Mouse (Mus musculus) MEL (cell line): ENCODE data around the gene Limk2.

Source experiments
- CTCF ChIP-seq, 3 experiments: IDR thresholded peaks in 2 of 3; conservative IDR thresholded peaks in 1 of 3; 2 replicates each; pipeline ENCODE4 v1.5.1; 2011 to 2012; ENCODE audit warnings: low read length in 3 of 3, low read depth in 2 of 3, mild to moderate bottlenecking in 2 of 3, improper control_type of control experiment in 1 of 3, inconsistent platforms in 1 of 3, mixed read lengths in 1 of 3, moderate library complexity in 1 of 3; ENCODE audit not compliant: control insufficient read depth in 1 of 3, insufficient read depth in 1 of 3, poor library complexity in 1 of 3, severe bottlenecking in 1 of 3
- EP300 ChIP-seq, 2 experiments: IDR thresholded peaks; 2 replicates each; pipeline ENCODE4 v1.6.1; 2011; ENCODE audit warnings: improper control_type of control experiment in 2 of 2, low read length in 2 of 2, low read depth in 1 of 2, mild to moderate bottlenecking in 1 of 2
- MAFK ChIP-seq: IDR thresholded peaks from 2 replicates; pipeline ENCODE4 v1.6.1; 2011; ENCODE audit warnings: low read depth, mild to moderate bottlenecking, low read length, improper control_type of control experiment, borderline replicate concordance
- MAX ChIP-seq: IDR thresholded peaks from 2 replicates; pipeline ENCODE4 v1.6.1; 2011; ENCODE audit warnings: low read length, improper control_type of control experiment
- NRF1 ChIP-seq: IDR thresholded peaks from 2 replicates; pipeline ENCODE4 v1.6.1; 2014; ENCODE audit warnings: low read depth, mild to moderate bottlenecking, inconsistent platforms, low read length, improper control_type of control experiment, moderate library complexity; ENCODE audit not compliant: poor library complexity, insufficient read depth, severe bottlenecking
- POLR2A ChIP-seq, 2 experiments: IDR thresholded peaks; 2 replicates each; pipeline ENCODE4 v1.6.1; 2011 to 2012; ENCODE audit warnings: low read length in 2 of 2, mild to moderate bottlenecking in 2 of 2, control low read depth in 1 of 2, improper control_type of control experiment in 1 of 2, low read depth in 1 of 2, moderate library complexity in 1 of 2; ENCODE audit not compliant: control insufficient read depth in 1 of 2, insufficient read depth in 1 of 2, poor library complexity in 1 of 2
- SMC3 ChIP-seq: IDR thresholded peaks from 2 replicates; pipeline ENCODE4 v1.6.1; 2011; ENCODE audit warnings: low read depth, low read length, improper control_type of control experiment
- TAL1 ChIP-seq: IDR thresholded peaks from 2 replicates; pipeline ENCODE4 v1.6.1; 2012; ENCODE audit warnings: mild to moderate bottlenecking, inconsistent platforms, low read length, moderate library complexity, mixed read lengths
- TCF12 ChIP-seq: IDR thresholded peaks from 2 replicates; pipeline ENCODE4 v1.6.1; 2014; ENCODE audit warnings: low read depth, mild to moderate bottlenecking, inconsistent platforms, low read length, improper control_type of control experiment, moderate library complexity

GRCm38 (mm10) chr11:3431515-3431914 lies 22.5 kb upstream of the Limk2 start:
- no peak for TF ChIP-seq EP300 (IDR thresholded peaks at IDR 0.05; ENCODE audit: low read depth in 1 of 2, low read length in 2 of 2)
- no peak for TF ChIP-seq TAL1
- no peak for TF ChIP-seq POLR2A (IDR thresholded peaks at IDR 0.05; ENCODE audit: control insufficient read depth in 1 of 2, insufficient read depth in 1 of 2, low read depth in 1 of 2, low read length in 2 of 2, poor library complexity in 1 of 2)
- no peak for TF ChIP-seq TCF12
- no peak for TF ChIP-seq MAFK
- no peak for TF ChIP-seq SMC3
- no peak for TF ChIP-seq CTCF (IDR thresholded peaks at IDR 0.05 in 2 of 3, conservative IDR thresholded peaks at IDR 0.05 in 1 of 3; ENCODE audit: control insufficient read depth in 1 of 3, insufficient read depth in 1 of 3, low read depth in 2 of 3, low read length in 3 of 3, poor library complexity in 1 of 3, severe bottlenecking in 1 of 3)
- no peak for TF ChIP-seq MAX
- TF ChIP-seq NRF1, result no peak
